Mouse (Mus musculus) megakaryocyte, embryonic 14.5 days (primary cell): ENCODE measurements around the gene Scn11a. TPM values are rescaled to one million over a fixed set of nuclear protein-coding genes. Genes with fewer than 3 reads are reported as not detected.

ENCODE experiments used
- H3K27me3 ChIP-seq: replicated peaks from 2 replicates; pipeline ENCODE3; 2012; ENCODE audit warnings: inconsistent platforms
- H3K36me3 ChIP-seq: replicated peaks from 2 replicates; pipeline ENCODE3; 2012; ENCODE audit warnings: low read length, inconsistent platforms, mixed read lengths
- H3K4me1 ChIP-seq: 2 replicates; pipeline ENCODE4 v1.6.1; 2012; ENCODE audit warnings: inconsistent platforms
- H3K4me3 ChIP-seq: replicated peaks from 2 replicates; pipeline ENCODE3; 2012; ENCODE audit warnings: moderate library complexity, mild to moderate bottlenecking, inconsistent platforms
- H3K9me3 ChIP-seq: 2 replicates; pipeline ENCODE4 v1.6.1; 2012; ENCODE audit warnings: inconsistent platforms
- FLI1 ChIP-seq: IDR thresholded peaks from 2 replicates; pipeline ENCODE4 v1.6.1; 2012; ENCODE audit warnings: low read length, inconsistent platforms, mixed read lengths
- GATA1 ChIP-seq: IDR thresholded peaks from 3 replicates; pipeline ENCODE4 v1.6.1; 2012; ENCODE audit warnings: mixed read lengths, low read length, inconsistent platforms, borderline replicate concordance
- polyA plus RNA-seq: library from polyadenylated mRNA; stranded (reverse); fragments of >175 nt; gene quantifications from 2 replicates; pipeline ENCODE4 v1.2.3, GENCODE M21; 2012; ENCODE audit warnings: low replicate concordance; ENCODE audit not compliant: insufficient read depth

Gene Scn11a
- not detected in 2 replicates for polyA plus RNA-seq

- Histone ChIP-seq H3K27me3 (peaks cover 37% of the 10 kb centered on the region), H3K9me3 (no peaks in the 10 kb centered on the region), H3K4me3 (no peak within 1 kb of the TSS), H3K36me3 (no peaks in the 10 kb centered on the region), H3K4me1 (peaks cover 13% of the 10 kb centered on the region)
- TF ChIP-seq FLI1 = no peak
- no peak for TF ChIP-seq GATA1
Observed at GRCm38 (mm10) chr9:119825297-119825696, at the start of gene Scn11a. TSS of gene Scn11a (minus strand) at chr9:119825456.

GRCm38 (mm10) chr9:119854170-119854569, 28.9 kb upstream of the Scn11a start:
- H3K9me3 ChIP-seq = peaks cover 31% of the 10 kb centered on the region
- H3K4me3 ChIP-seq = no peak overlapping the region
- TF ChIP-seq GATA1 (no peak), FLI1 (no peak)
- peaks cover 6% of the 10 kb centered on the region for H3K27me3 ChIP-seq
- no peaks in the 10 kb centered on the region for H3K4me1 ChIP-seq
- H3K36me3 ChIP-seq = no peaks in the 10 kb centered on the region

DNA sequence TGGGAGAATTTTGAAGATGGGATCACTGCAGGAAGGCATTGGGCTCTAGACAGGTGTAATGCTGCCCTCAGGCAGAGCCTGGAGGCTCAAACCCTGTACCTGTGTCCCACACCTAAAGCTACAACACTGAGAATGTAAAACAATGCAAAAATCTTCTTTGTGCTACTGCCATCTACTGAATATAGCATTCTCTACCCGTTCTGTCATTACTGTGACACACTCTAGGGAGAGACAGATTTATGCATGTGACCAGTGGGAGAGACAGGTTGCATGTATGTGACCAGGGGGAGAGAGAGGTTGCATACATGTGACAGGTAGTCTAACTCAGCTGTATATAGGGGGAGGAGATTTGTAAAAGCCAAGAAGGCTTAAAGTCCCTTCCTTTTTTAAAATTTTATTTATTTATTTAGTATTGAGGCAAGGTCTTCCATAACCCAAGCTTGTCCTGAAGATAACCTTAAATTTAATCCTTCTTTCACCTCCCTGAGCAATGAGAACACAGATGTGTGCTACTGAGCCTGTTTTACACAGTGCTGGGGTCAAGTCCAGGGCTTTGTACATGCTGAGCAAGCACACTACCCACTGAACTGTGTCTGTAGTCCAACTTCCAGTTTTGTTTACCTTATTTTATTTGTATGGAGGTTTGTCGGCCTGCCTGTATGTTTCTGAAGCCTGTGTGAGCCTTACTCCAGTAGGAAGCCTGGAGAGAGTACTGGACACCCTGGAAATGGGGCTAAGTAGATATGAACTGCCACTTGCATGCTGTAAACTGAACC, 28.0 kb upstream of the Scn11a start:
- Histone ChIP-seq H3K9me3 (peaks cover 23% of the 10 kb centered on the region), H3K4me1 (no peaks in the 10 kb centered on the region), H3K4me3 (no peak overlapping the region), H3K36me3 (no peaks in the 10 kb centered on the region), H3K27me3 (peaks cover 13% of the 10 kb centered on the region)
- TF ChIP-seq GATA1 = no peak

DNA sequence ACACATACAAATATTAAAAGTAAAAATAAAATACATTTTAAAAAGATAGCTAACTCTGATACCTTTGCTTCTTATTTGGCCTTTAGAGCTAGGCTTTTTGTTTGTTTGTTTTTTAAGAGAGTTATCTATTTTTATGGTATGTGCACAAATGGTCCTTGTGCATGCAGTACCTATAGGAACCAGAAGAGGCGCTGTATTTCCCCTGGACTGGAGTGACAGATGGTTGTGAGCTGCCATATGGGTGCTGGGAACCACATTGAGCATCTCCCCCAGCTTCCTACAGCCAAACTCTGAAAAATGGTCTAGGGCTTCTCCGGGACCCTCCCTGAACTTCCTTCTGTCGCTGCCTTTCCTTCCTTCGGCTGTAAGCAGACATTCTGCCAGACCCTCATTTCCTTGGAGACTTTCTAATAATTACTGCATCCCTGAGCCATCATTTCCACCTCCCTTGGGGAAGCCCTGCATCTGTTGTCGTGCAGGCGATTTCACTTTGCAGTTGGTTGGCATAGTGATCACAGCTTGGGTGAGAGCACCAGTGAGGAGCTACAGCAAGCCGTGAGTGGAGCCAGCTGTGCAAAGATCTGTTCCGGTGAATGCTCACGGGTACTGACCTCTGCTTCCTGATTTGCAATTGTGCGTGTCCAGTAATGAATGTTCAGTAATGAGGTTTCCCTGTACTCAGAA, 27.2 kb upstream of the Scn11a start:
- no peak for TF ChIP-seq FLI1
- no peak for TF ChIP-seq GATA1
- peaks cover 16% of the 10 kb centered on the region for H3K27me3 ChIP-seq

DNA sequence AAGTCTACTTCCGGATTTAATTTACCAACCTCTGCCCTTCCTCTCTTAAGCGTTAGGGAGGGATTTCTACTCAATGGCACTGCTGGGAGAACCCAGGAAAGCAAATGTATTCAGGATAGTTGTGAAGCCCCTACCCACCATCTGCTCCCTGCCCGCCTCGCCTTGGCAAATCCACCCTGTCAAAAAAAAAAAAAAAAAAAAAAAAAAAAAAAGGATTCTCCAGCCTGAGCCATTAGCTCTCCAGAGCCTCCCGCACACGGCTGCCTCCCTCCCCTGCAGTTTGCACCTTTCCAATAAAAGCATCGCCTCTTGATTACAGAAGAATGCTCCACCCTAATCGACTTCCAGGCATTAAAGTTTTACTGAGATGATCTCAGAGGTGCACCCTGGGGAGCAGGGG, 24.0 kb upstream of the Scn11a start:
- no peaks in the 10 kb centered on the region for H3K36me3 ChIP-seq
- TF ChIP-seq GATA1 (no peak), FLI1 (no peak)
- H3K4me1 ChIP-seq = no peaks in the 10 kb centered on the region
- H3K27me3 ChIP-seq = peaks cover 27% of the 10 kb centered on the region
- peaks cover 9% of the 10 kb centered on the region for H3K9me3 ChIP-seq
- no peak overlapping the region for H3K4me3 ChIP-seq

More for the DNA sequence above, 27.2 kb upstream of the Scn11a start:
- Histone ChIP-seq H3K4me1 (no peaks in the 10 kb centered on the region), H3K36me3 (no peaks in the 10 kb centered on the region), H3K9me3 (peaks cover 16% of the 10 kb centered on the region), H3K4me3 (no peak overlapping the region)

DNA sequence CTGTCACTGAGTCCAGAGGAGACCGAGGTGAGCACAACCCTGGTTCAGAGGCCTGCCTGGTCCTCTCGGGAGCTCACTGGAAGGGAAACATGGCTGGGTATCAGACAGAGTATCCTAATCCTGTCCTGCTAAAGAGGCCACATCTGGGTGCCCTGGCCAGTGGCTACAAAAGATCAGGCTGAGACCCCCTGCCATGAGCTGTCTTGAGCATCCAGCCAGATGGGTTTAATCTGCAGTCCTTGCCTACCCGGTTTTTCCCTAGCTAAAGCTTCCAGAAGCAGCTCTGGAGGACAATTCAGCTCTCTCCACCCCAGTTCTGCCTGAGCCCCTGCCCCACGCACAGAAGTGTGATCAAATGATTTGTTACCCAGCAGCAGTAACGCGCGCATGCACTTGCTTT, 23.4 kb upstream of the Scn11a start:
- Histone ChIP-seq H3K9me3 (peaks cover 9% of the 10 kb centered on the region), H3K4me3 (no peak overlapping the region), H3K36me3 (no peaks in the 10 kb centered on the region), H3K27me3 (peaks cover 27% of the 10 kb centered on the region), H3K4me1 (no peaks in the 10 kb centered on the region)
- TF ChIP-seq FLI1 (no peak), GATA1 (no peak)

- peak overlapping the region; percentile 4 for H3K4me3 ChIP-seq
Observed at GRCm38 (mm10) chr9:119847187-119847586, 21.9 kb upstream of the Scn11a start.

DNA sequence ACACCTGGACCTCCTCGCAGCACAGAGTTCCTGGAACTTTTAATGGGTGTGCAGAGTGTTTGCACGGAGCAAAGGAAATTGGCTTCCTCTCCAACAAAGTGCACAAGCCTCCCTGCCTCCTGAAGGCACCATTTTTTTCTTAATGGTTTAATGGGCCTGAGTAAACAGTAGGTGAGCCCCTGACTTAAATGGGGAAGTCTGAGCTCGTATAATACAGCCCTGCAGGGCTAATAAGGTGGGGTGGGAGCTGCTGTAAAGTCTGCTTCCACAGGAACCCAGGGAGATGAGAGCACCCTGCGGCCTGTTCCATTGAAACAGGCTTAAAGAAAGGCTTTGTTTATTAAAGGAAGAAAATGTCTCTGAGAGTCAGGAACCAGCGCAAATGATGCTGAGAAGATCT, 19.5 kb upstream of the Scn11a start:
- no peaks in the 10 kb centered on the region for H3K36me3 ChIP-seq
- TF ChIP-seq FLI1 (no peak), GATA1 (no peak)
- H3K4me3 ChIP-seq = no peak overlapping the region
- H3K27me3 ChIP-seq = peaks cover 26% of the 10 kb centered on the region
- H3K4me1 ChIP-seq = no peaks in the 10 kb centered on the region
- no peaks in the 10 kb centered on the region for H3K9me3 ChIP-seq

More at GRCm38 (mm10) chr9:119847187-119847586, 21.9 kb upstream of the Scn11a start:
- Histone ChIP-seq H3K4me1 (no peaks in the 10 kb centered on the region), H3K36me3 (no peaks in the 10 kb centered on the region), H3K27me3 (peaks cover 25% of the 10 kb centered on the region), H3K9me3 (no peaks in the 10 kb centered on the region)
- TF ChIP-seq GATA1 (no peak), FLI1 (no peak)

DNA sequence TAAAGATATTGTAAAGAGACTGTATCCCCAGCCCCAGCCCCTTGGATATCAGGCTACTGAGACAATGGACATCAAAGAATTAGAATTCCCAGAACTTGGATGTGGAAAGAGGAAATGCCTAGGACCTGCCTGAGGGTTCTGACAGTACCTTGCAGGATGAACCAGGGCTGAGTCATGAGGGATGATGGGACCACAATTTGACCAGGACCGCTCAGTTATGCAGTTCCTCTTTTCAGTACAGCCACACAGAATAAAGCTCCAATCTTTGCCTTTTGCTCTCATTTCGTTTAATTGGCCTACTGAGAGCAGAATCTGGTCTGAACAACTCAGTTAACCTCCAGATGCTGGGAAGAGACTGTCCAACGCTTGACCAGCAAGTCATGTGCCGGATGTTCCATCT, 18.3 kb upstream of the Scn11a start:
- H3K4me1 ChIP-seq = no peaks in the 10 kb centered on the region
- H3K36me3 ChIP-seq = no peaks in the 10 kb centered on the region
- H3K9me3 ChIP-seq = peaks cover 1% of the 10 kb centered on the region; the same call in 1 of the 2 replicates
- H3K27me3 ChIP-seq = peaks cover 22% of the 10 kb centered on the region
- H3K4me3 ChIP-seq = no peak overlapping the region
- no peak for TF ChIP-seq FLI1
- TF ChIP-seq GATA1 = no peak
